Mouse (Mus musculus): ENCODE measurements around the gene 2310050C09Rik. TPM values are rescaled to one million over a fixed set of nuclear protein-coding genes. Genes with fewer than 3 reads are reported as not detected.

Gene 2310050C09Rik
- not detected in 2 replicates for polyA plus RNA-seq (2015; fragmentation: Nextera tagmentation; extraction: Ambion mirVana)

DNA sequence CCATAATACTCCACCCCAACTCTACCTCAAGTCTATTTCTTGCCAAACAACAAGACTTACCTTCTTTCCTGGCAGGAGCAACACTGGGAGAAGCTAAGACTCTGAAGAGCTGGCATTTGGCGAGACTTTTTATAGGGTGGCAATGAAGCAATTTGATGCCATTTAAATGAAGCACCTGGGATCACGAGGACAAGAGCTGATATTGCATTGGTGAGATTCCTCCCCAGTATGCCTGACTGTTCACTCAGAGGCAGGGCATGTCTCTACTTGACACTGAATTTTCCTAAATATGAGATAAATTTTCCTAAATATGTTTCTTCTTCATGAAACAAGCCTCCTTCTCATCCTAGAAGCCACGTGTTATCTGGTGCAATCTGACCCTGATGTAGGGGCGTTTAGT is at the start of gene 2310050C09Rik:
Gene 2310050C09Rik, minus strand, starts transcription at position 101 of the 400 bp plus-strand sequence.
- H3K4me2 ChIP-seq = no peak within 1 kb of the TSS
- WGBS = 65% methylated on average over 4 of the region's 4 CpGs
- no peaks in the 10 kb centered on the region for H3K36me3 ChIP-seq
- ATAC-seq (ENCODE audit: borderline replicate concordance, extremely low read depth, low FRiP score, low TSS enrichment) = no peak
- no peak within 1 kb of the TSS for H3K27ac ChIP-seq
- H3K27me3 ChIP-seq = no peaks in the 10 kb centered on the region
- H3K4me3 ChIP-seq = no peak within 1 kb of the TSS
- H3K9me3 ChIP-seq = no peaks in the 10 kb centered on the region
- no peaks in the 10 kb centered on the region for H3K4me1 ChIP-seq
- no peak within 1 kb of the TSS for H3K9ac ChIP-seq

DNA sequence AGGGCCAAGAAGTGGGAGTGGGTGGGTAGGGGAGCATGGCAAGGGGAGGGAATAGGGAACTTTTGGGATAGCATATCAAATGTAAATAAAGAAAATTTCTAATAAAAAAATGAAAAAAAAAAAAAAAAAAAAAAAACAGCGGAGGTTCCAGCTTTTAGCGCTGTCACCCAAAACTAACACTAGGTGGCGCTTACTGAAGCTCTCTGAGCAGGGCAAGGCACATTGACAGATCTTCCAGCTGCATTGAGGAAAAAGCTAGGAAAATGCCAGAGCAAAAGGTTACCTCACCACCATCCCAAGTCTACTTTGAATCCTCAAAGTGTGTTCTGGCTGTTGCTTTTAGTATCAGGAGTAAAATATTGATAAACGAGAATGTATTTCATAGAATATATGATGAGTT is 37.6 kb upstream of the 2310050C09Rik start:
- Histone ChIP-seq H3K4me2 (no peak overlapping the region), H3K27ac (no peak overlapping the region), H3K27me3 (no peaks in the 10 kb centered on the region), H3K9ac (no peak overlapping the region), H3K9me3 (no peaks in the 10 kb centered on the region), H3K36me3 (no peaks in the 10 kb centered on the region), H3K4me3 (no peak overlapping the region), H3K4me1 (no peaks in the 10 kb centered on the region)
- 27% methylated on average over 3 of the region's 4 CpGs for WGBS
- ATAC-seq (ENCODE audit: borderline replicate concordance, extremely low read depth, low FRiP score, low TSS enrichment) = no peak

DNA sequence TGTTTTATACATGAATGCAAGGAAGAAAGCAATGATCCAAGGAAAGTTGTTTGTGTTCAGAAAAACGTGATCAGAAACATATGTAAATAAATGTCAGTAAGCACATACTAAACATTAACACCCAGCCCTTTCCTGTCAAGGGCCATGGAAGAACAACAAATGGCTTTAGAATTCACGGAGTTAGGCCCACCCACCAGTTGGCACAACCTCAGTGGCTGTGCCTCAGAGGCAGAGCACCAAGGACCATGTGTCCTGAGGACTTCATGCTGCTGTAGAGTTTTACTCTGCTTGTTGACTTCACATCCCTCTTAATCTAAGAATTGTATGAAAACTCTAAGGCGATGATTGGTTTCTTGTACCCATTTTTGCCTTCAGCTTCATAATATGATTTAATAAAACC is 35.2 kb upstream of the 2310050C09Rik start:
- 31% methylated on average over 3 of the region's 3 CpGs for WGBS
- Histone ChIP-seq H3K27me3 (no peaks in the 10 kb centered on the region), H3K4me2 (no peak overlapping the region), H3K27ac (no peak overlapping the region), H3K9me3 (no peaks in the 10 kb centered on the region), H3K36me3 (no peaks in the 10 kb centered on the region), H3K4me3 (no peak overlapping the region), H3K9ac (no peak overlapping the region), H3K4me1 (no peaks in the 10 kb centered on the region)
- peak; percentile 64; the same call in 1 of the 2 replicates for ATAC-seq (ENCODE audit: borderline replicate concordance, extremely low read depth, low FRiP score, low TSS enrichment)

DNA sequence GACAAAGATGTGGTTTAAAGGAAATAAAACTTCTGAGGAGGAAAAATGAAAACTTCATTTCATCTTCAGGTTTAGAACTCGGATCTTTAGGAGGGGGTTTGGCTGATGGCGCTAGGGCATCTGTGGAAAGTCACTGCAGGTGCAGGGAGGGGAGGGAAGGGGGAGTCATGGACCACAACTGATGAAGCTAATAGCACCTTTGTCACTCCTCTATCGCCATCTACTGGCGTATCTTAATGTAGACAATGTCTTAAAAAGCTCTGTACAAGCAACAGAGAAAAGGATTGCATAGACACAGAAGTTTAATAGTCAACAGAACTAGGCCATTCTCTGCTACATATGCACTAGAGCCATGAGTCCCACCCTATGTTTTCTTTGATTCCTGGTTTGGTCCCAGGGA is 33.6 kb upstream of the 2310050C09Rik start:
- 16% methylated on average over 4 of the region's 4 CpGs for WGBS
- no peaks in the 10 kb centered on the region for H3K36me3 ChIP-seq
- no peaks in the 10 kb centered on the region for H3K4me1 ChIP-seq
- no peak for ATAC-seq (ENCODE audit: borderline replicate concordance, extremely low read depth, low FRiP score, low TSS enrichment)
- no peaks in the 10 kb centered on the region for H3K27me3 ChIP-seq
- no peak overlapping the region for H3K4me3 ChIP-seq
- no peaks in the 10 kb centered on the region for H3K9me3 ChIP-seq
- no peak overlapping the region for H3K27ac ChIP-seq
- H3K4me2 ChIP-seq = no peak overlapping the region
- no peak overlapping the region for H3K9ac ChIP-seq

DNA sequence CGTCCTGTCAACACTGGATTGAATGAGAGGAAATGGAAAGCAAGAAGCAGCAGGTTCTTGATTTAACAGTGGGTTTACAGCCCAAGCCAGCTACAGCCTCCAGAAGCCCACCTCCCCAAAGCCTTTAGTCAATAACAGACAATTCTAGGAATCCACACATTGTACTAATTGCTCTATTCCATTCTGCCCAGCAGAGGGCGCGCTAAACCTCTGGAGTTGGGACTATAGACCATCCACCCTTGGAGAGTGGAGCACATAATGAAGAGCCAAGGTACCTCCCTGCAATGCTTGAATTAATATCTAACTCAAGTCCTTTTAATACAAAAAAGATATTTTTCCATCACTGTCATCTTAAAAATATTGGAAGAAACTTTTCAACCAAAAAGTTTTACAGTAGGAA is 33.0 kb upstream of the 2310050C09Rik start:
- no peaks in the 10 kb centered on the region for H3K36me3 ChIP-seq
- H3K4me1 ChIP-seq = no peaks in the 10 kb centered on the region
- WGBS = 23% methylated on average over 3 of the region's 3 CpGs
- H3K4me3 ChIP-seq = no peak overlapping the region
- H3K27ac ChIP-seq = no peak overlapping the region
- ATAC-seq (ENCODE audit: borderline replicate concordance, extremely low read depth, low FRiP score, low TSS enrichment) = no peak
- no peaks in the 10 kb centered on the region for H3K27me3 ChIP-seq
- no peaks in the 10 kb centered on the region for H3K9me3 ChIP-seq
- H3K9ac ChIP-seq = no peak overlapping the region
- H3K4me2 ChIP-seq = no peak overlapping the region

DNA sequence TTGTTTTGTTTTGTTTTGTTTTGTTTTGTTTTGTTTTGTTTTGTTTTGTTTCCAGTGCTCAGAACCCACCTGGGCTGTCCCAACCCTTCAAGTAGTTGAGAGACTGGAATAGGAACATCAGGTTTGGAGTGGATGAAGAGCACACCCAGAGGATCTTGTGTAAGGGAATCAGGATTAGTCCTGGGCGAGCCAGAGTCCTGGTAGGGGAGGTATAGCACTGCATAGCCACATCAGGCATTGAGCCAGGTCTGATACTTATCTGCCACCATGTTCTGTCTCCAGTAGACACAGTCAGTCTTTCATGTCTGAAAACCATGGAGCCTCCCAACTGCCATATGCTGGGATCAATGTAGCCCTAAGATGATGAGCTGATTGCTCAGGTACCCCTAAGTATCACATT is 24.5 kb upstream of the 2310050C09Rik start:
- no peak overlapping the region for H3K9ac ChIP-seq
- H3K9me3 ChIP-seq = no peaks in the 10 kb centered on the region
- H3K4me1 ChIP-seq = no peaks in the 10 kb centered on the region
- WGBS = 84% methylated on average over 1 of the region's 1 CpGs
- no peak overlapping the region for H3K4me2 ChIP-seq
- H3K36me3 ChIP-seq = no peaks in the 10 kb centered on the region
- ATAC-seq (ENCODE audit: borderline replicate concordance, extremely low read depth, low FRiP score, low TSS enrichment) = no peak
- H3K4me3 ChIP-seq = no peak overlapping the region
- H3K27me3 ChIP-seq = no peaks in the 10 kb centered on the region
- H3K27ac ChIP-seq = no peak overlapping the region

DNA sequence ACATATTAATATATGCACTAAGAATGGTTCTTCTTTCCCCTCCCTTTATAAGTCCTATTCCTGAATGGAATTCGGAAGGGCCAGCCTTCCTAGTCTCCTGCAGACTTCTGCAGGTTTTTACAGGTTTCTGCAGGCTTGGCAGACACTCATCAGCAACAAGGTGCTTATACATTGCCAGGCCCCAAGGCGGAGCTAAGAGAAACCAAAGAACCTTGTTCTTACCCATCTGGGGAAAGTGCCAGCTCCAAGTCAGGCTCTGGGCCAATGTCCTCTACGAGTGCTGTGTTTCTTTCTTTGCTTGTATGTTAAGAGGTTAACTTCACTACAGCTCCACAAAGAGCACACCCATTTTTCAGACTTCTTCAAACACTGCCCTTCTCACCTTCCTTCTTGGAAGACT is 24.0 kb upstream of the 2310050C09Rik start:
- Histone ChIP-seq H3K27ac (no peak overlapping the region), H3K27me3 (no peaks in the 10 kb centered on the region), H3K9me3 (no peaks in the 10 kb centered on the region), H3K36me3 (no peaks in the 10 kb centered on the region), H3K4me1 (no peaks in the 10 kb centered on the region), H3K4me3 (no peak overlapping the region), H3K4me2 (no peak overlapping the region), H3K9ac (no peak overlapping the region)
- 53% methylated on average over 3 of the region's 3 CpGs for WGBS
- peak; percentile 42; the same call in 1 of the 2 replicates for ATAC-seq (ENCODE audit: borderline replicate concordance, extremely low read depth, low FRiP score, low TSS enrichment)

DNA sequence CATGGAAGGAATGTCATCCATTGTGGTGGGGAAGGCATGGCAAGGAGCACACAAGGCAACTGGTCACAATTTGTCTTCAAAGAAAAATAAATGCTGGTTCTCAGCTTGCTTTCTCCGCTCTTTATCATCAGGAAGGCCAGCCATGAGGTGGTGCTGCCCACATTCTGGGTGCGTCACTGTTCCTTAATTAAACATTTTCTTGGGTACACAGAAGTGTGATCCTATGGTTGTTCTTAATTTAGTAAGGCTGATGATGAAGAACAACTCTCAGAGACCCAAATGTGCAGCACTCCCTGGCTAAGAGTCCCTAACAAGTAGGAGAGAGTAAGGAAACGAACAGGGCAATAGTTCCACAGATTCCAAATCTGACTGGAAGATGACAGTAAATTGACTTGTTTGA is 4.2 kb upstream of the 2310050C09Rik start:
- WGBS = 75% methylated on average over 3 of the region's 3 CpGs
- H3K36me3 ChIP-seq = no peaks in the 10 kb centered on the region
- H3K4me1 ChIP-seq = no peaks in the 10 kb centered on the region
- H3K27me3 ChIP-seq = no peaks in the 10 kb centered on the region
- H3K4me2 ChIP-seq = no peak overlapping the region
- no peak overlapping the region for H3K27ac ChIP-seq
- no peaks in the 10 kb centered on the region for H3K9me3 ChIP-seq
- no peak overlapping the region for H3K4me3 ChIP-seq
- H3K9ac ChIP-seq = no peak overlapping the region
- no peak for ATAC-seq (ENCODE audit: borderline replicate concordance, extremely low read depth, low FRiP score, low TSS enrichment)

DNA sequence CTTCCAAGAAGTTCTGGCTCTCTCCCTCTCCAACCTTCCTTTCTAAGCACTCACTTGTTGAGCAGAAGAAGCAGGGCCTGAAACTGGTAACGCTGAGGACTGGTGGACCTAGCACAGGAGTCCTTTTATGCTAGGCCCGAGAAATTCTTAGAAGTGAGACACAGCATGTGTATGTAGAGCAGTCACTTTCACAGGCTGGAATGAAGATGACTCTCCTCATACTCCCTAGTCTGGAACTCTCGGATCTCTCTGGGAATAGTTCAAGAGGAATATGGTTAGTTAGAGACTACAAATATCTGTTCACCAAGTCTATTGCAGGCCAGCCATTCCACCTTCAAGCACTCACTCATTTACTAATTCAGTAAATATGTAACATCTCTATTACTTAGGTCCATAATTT is 18.8 kb downstream of the 2310050C09Rik start, which contains the start of gene Lce1l:
Gene Lce1l, minus strand, starts transcription at position 101 of the 400 bp plus-strand sequence.
- Histone ChIP-seq H3K27me3 (no peaks in the 10 kb centered on the region), H3K4me3 (no peak within 1 kb of the TSS), H3K36me3 (no peaks in the 10 kb centered on the region), H3K27ac (no peak within 1 kb of the TSS), H3K9ac (no peak within 1 kb of the TSS), H3K4me1 (no peaks in the 10 kb centered on the region), H3K4me2 (no peak within 1 kb of the TSS), H3K9me3 (no peaks in the 10 kb centered on the region)
- WGBS = 74% methylated on average over 3 of the region's 3 CpGs
- no peak for ATAC-seq (ENCODE audit: borderline replicate concordance, extremely low read depth, low FRiP score, low TSS enrichment)

DNA sequence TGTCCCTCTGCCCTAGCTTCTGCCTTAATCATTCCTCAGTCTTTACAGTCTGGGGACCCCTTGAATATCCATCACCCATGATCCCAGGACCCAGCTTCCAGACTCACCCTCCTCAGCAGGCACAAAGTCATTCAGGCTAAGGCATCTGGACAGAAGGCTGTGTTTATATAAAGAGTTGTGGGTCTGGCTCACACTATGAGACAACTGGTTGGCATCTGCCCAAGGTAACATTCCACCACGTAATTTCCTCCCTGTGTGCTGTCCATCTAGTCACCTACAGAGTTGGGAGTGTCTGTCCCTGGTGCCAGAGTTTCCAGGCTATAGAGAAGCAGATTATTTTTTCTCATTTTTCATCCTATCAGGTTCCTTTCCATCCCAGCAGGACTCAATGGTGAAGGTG is 42.9 kb downstream of the 2310050C09Rik start, which contains the start of gene Kprp:
Gene Kprp, minus strand, starts transcription at position 140 of the 400 bp plus-strand sequence.
- H3K27me3 ChIP-seq = no peaks in the 10 kb centered on the region
- H3K4me3 ChIP-seq = no peak within 1 kb of the TSS
- WGBS = 10% methylated on average over 1 of the region's 1 CpGs
- no peaks in the 10 kb centered on the region for H3K36me3 ChIP-seq
- no peak within 1 kb of the TSS for H3K4me2 ChIP-seq
- H3K27ac ChIP-seq = no peak within 1 kb of the TSS
- no peak for ATAC-seq (ENCODE audit: borderline replicate concordance, extremely low read depth, low FRiP score, low TSS enrichment)
- no peaks in the 10 kb centered on the region for H3K4me1 ChIP-seq
- H3K9ac ChIP-seq = no peak within 1 kb of the TSS
- H3K9me3 ChIP-seq = no peaks in the 10 kb centered on the region

DNA sequence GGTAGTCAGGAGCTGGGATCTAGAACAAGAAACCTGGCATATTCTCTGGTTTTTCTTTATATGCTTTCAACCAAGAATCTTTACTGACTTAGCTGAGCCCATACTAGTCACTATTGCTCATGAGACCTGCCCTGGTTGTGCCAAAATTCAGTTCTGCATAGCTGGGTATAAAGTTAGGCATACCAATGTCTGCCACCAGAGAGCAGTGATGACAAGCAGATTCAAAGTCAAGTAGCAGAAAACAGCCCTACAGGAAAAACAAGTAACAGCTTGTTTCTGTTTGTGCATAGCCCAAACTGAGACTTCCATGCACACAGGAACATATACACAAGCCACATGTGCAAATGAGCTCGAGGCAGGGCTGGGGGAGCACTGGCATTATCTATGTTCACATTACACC is 44.2 kb downstream of the 2310050C09Rik start:
- Histone ChIP-seq H3K36me3 (no peaks in the 10 kb centered on the region), H3K4me3 (no peak overlapping the region), H3K27ac (no peak overlapping the region), H3K9ac (no peak overlapping the region), H3K4me2 (no peak overlapping the region), H3K4me1 (no peaks in the 10 kb centered on the region), H3K27me3 (no peaks in the 10 kb centered on the region), H3K9me3 (no peaks in the 10 kb centered on the region)
- 32% methylated on average over 1 of the region's 1 CpGs for WGBS
- ATAC-seq (ENCODE audit: borderline replicate concordance, extremely low read depth, low FRiP score, low TSS enrichment) = no peak

Measured in lung, embryonic 15.5 days (tissue).